Comparison of ENCODE assay signal across 22 mouse cellular contexts in genomic region chr16:94335656-94336055, GRCm38 (mm10). TPM values are rescaled to one million over a fixed set of nuclear protein-coding genes. Genes with fewer than 3 reads are reported as not detected.
"Had no signal": no experiment of that assay in that cellular context is flagged by ENCODE, and none has a peak within 500 bp of the region (broad histone marks: within the 10 kb centered on the region; RNA-seq: fewer than 3 reads in every experiment).

No protein-coding gene starts in this region.

- H3K27ac ChIP-seq: liver, embryonic 15.5 days; lung, embryonic 15.5 days; macrophage; midbrain, embryonic 12.5 days; neural tube, embryonic 13.5 days; neural tube, embryonic 15.5 days had no signal

- H3K4me3 ChIP-seq: liver, embryonic 15.5 days; lung, embryonic 15.5 days; megakaryocyte, embryonic 14.5 days; midbrain, embryonic 12.5 days; myocyte; neural tube, embryonic 13.5 days; neural tube, embryonic 15.5 days had no signal

- H3K9ac ChIP-seq: liver, embryonic 15.5 days; liver, postnatal 0 days; lung, embryonic 15.5 days; midbrain, embryonic 12.5 days; neural tube, embryonic 13.5 days; neural tube, embryonic 15.5 days had no signal

- H3K9me3 ChIP-seq: liver, embryonic 15.5 days; lung, embryonic 15.5 days; megakaryocyte, embryonic 14.5 days; midbrain, embryonic 12.5 days; neural tube, embryonic 13.5 days; neural tube, embryonic 15.5 days had no signal

- ATAC-seq: liver, postnatal 0 days; lung, postnatal 0 days had no signal

- H3K4me2 ChIP-seq: liver, embryonic 15.5 days; lung, embryonic 15.5 days; midbrain, embryonic 12.5 days; neural tube, embryonic 13.5 days; neural tube, embryonic 15.5 days had no signal

- H3K36me3 ChIP-seq: liver, embryonic 15.5 days; lung, embryonic 15.5 days; midbrain, embryonic 12.5 days; neural tube, embryonic 13.5 days; neural tube, embryonic 15.5 days had no signal

- H3K27me3 ChIP-seq: lung, embryonic 15.5 days had no signal

- H3K4me1 ChIP-seq: liver, embryonic 15.5 days; lung, embryonic 15.5 days; neural tube, embryonic 15.5 days had no signal

- DNase-seq: liver, postnatal 0 days; lung, adult 2 months; lung, postnatal 14 days; lung, postnatal 36 days; midbrain, embryonic 14.5 days; retina, postnatal 1 day; right cerebral cortex, adult 18-20 months; right cerebral cortex, postnatal 25 days; right cerebral cortex, postnatal 4 days; spleen, adult 18-20 months; thymus, adult 18-20 months; thymus, postnatal 14 days; thymus, postnatal 36 days had no signal

RNA-seq across cellular contexts. Expression of gene Ripply3, which starts 7.4 kb away (rescaled TPM):
- polyA plus RNA-seq: macrophage had no signal
